Mouse (Mus musculus): ENCODE measurements around the gene Arhgef40. TPM values are rescaled to one million over a fixed set of nuclear protein-coding genes. Genes with fewer than 3 reads are reported as not detected.

Gene Arhgef40
- polyA plus RNA-seq, 1 experiment from 2014 or later, result 105 TPM

DNA sequence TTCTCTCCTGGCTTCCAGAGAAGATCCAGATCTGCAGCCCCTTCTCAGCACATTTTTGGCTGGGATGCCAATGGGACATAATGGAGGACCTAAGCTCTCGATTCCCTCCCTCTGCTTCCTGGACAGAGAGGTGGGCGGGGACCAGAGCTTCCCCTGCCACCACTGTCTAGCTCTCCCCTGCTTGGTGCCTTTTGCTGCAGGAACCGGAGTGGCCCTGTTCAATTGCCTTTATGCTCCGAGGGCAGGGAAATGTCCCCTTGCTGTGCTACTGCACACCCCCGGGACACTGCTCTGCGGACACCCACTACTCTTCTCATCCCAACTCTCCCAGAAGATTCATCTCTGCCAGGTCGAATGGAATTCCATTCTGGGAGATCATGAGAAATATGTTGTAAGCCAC is 20.6 kb downstream of the Arhgef40 start:
- Histone ChIP-seq H3K4me2 (no peak overlapping the region), H3K4me1 (peaks cover 46% of the 10 kb centered on the region), H3K36me3 (peaks cover 87% of the 10 kb centered on the region), H3K27me3 (no peaks in the 10 kb centered on the region), H3K27ac (no peak overlapping the region), H3K9ac (no peak overlapping the region), H3K4me3 (replicated peaks) (no peak overlapping the region), H3K9me3 (replicated peaks) (no peaks in the 10 kb centered on the region)
- ATAC-seq (replicated peaks; ENCODE audit: low FRiP score), result no peak
- WGBS, result 67% methylated on average over 7 of the region's 7 CpGs

DNA sequence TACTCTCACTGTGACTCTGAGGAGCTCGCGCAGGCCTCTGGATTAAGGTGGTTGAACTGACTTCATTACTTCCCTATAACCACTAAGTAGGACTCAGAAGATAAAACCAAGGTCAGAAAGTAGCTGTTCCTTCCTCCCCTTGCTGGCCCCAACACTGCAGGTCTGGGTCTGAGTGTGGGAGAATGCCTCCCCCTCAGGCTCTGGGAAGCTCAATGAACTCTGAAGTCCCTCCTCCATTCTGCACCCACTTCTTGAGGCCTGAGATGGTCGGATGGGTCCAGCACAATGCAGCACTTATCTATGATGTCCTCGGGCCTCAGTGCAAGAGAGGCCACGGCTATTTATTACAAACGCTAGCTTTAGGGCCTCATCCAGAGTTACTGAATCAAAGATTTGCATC is 21.1 kb downstream of the Arhgef40 start:
- H3K36me3 ChIP-seq, result peaks cover 82% of the 10 kb centered on the region
- no peak for ATAC-seq (replicated peaks; ENCODE audit: low FRiP score)
- peaks cover 51% of the 10 kb centered on the region for H3K4me1 ChIP-seq
- H3K27me3 ChIP-seq, result no peaks in the 10 kb centered on the region
- no peak overlapping the region for H3K4me2 ChIP-seq
- WGBS, result 71% methylated on average over 6 of the region's 6 CpGs
- no peak overlapping the region for H3K9ac ChIP-seq
- 0 out of 2 replicates have a peak overlapping the region, but pooled peaks have one; percentile 9 for H3K27ac ChIP-seq
- no peak overlapping the region for H3K4me3 ChIP-seq (replicated peaks)
- H3K9me3 ChIP-seq (replicated peaks), result no peaks in the 10 kb centered on the region

DNA sequence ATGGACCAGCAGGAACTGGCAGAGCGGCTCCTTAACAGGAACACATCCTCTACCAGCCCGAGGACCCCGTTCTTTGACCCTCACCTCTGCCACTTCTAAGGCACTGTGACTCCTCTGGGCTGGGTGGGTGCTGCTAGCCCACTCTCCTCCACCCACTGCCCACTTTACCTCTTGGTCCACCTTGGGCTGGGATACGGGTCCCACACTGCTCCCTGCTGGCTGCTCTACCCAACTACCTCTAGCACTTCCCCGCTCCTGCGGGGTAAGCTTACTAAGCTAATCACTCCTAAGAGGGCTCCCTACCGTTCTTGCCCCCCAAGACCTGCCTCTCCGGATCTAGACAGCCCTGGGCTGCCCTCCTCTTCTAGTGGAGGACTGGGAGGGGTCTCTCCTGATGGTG is 21.7 kb downstream of the Arhgef40 start:
- 77% methylated on average over 8 of the region's 8 CpGs for WGBS
- Histone ChIP-seq H3K4me2 (no peak overlapping the region), H3K27ac (no peak overlapping the region), H3K27me3 (no peaks in the 10 kb centered on the region), H3K4me1 (peaks cover 57% of the 10 kb centered on the region), H3K4me3 (replicated peaks) (no peak overlapping the region), H3K9ac (no peak overlapping the region), H3K36me3 (peaks cover 77% of the 10 kb centered on the region), H3K9me3 (replicated peaks) (no peaks in the 10 kb centered on the region)
- ATAC-seq (replicated peaks; ENCODE audit: low FRiP score), result no peak

GRCm38 (mm10) chr14:52006771-52007170 is 22.3 kb downstream of the Arhgef40 start:
- no peak for ATAC-seq (replicated peaks; ENCODE audit: low FRiP score)
- H3K4me1 ChIP-seq, result peaks cover 63% of the 10 kb centered on the region
- H3K9ac ChIP-seq, result no peak overlapping the region
- H3K4me2 ChIP-seq, result no peak overlapping the region
- no peaks in the 10 kb centered on the region for H3K9me3 ChIP-seq (replicated peaks)
- H3K27me3 ChIP-seq, result no peaks in the 10 kb centered on the region
- peaks cover 74% of the 10 kb centered on the region for H3K36me3 ChIP-seq
- WGBS, result 93% methylated on average over 23 of the region's 23 CpGs
- no peak overlapping the region for H3K4me3 ChIP-seq (replicated peaks)
- H3K27ac ChIP-seq, result no peak overlapping the region

DNA sequence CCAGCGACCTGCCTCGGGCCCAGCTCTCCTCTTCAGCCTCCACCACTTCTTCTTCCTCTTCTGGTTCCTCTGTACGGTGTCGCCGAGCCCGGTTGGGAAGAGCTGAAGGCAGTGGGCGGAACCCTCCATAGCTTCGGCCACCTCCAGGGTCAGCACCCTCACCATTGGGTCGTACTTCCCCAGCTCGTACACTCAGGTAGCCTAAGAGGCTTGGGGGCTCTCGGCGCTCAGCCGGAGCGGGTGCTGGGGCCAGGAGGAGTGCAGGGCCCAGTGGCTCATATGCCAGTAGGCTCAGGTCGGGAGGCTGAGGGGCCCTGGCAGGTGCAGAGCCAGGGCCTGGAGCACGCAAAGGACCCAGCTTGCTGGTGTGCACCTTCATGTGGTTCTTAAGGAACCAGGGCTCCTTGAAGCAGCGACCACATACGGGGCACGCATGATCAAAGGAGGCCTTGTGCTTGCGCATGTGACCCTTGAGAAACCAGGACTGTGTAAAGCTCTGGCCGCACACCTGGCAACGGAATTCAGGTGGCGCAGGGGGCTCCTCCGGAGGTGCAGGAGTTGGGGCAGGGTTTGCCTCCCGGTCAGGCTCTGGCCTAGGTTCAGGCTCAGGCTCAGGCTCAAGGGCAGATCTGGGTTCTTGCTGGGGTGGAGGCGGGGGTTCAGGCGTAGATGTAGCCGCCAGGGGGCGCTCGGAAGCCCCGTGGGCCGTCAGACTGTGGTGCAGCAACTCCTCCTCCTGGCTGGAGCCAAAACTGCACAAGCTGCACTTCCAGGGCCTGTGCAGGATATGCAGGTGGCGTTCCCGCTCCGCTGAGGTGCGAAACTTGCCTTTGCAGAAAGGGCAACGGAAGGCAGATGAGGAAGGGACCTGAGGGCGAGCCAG is 24.0 kb downstream of the Arhgef40 start:
- Histone ChIP-seq H3K4me1 (peaks cover 81% of the 10 kb centered on the region), H3K9me3 (replicated peaks) (no peaks in the 10 kb centered on the region), H3K27ac (peak overlapping the region; percentile 62), H3K4me2 (peak overlapping the region; percentile 41), H3K9ac (no peak overlapping the region), H3K36me3 (peaks cover 56% of the 10 kb centered on the region), H3K27me3 (no peaks in the 10 kb centered on the region), H3K4me3 (replicated peaks) (0 out of 2 replicates have a peak overlapping the region, but pooled peaks have one; percentile 3)
- WGBS, result 49% methylated on average over 38 of the region's 38 CpGs
- ATAC-seq (replicated peaks; ENCODE audit: low FRiP score), result peak; percentile 38

DNA sequence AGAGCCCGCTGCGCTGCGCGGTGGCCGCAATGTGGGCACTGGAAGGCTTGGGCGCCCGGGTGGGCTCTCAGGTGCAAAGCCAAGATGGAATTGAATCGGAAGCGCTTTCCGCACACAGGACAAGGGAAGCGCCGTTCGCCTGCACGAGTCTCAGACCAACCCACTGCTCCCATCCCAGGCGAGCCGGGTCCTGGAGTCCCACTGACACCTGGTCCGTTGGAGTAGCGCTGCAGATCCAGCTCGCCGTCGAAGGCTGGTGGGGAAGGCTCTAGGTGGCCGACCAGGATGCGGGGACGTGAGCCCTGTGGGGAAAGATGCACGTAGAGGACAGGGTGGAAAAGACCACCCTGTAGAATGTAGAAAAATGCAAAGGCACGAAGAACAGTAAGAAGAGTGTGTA is 24.8 kb downstream of the Arhgef40 start:
- H3K9ac ChIP-seq, result no peak overlapping the region
- peak overlapping the region; percentile 41 for H3K4me2 ChIP-seq
- peaks cover 79% of the 10 kb centered on the region for H3K4me1 ChIP-seq
- no peaks in the 10 kb centered on the region for H3K9me3 ChIP-seq (replicated peaks)
- ATAC-seq (replicated peaks; ENCODE audit: low FRiP score), result no peak
- peak overlapping the region; percentile 62 for H3K27ac ChIP-seq
- H3K27me3 ChIP-seq, result no peaks in the 10 kb centered on the region
- H3K36me3 ChIP-seq, result peaks cover 48% of the 10 kb centered on the region
- peak overlapping the region; percentile 35; the same call in 1 of the 2 replicates for H3K4me3 ChIP-seq (replicated peaks)
- WGBS, result 61% methylated on average over 26 of the region's 26 CpGs

DNA sequence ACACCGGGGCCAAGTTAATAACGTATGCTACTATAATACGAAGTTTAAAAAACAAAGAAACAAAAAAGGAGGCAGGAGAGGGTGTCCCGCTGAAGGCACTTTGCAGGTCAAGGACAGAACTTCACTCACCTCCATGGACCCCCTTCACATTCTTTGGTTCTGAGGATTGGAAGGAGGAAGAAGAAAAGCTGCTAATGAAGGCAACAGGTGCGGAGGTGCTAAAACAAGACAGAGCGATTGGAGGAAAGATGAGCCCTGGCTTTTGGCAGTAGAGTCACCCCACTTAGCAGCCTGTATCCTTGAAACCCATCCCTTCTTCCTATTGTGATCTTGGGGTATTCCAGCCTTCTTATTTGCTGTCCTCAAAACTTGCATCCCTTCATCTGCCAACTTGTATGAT is 25.3 kb downstream of the Arhgef40 start:
- peak overlapping the region; percentile 35 for H3K4me3 ChIP-seq (replicated peaks)
- no peak overlapping the region for H3K9ac ChIP-seq
- no peaks in the 10 kb centered on the region for H3K9me3 ChIP-seq (replicated peaks)
- peak overlapping the region; percentile 57 for H3K4me2 ChIP-seq
- H3K4me1 ChIP-seq, result peaks cover 74% of the 10 kb centered on the region
- no peak for ATAC-seq (replicated peaks; ENCODE audit: low FRiP score)
- peaks cover 44% of the 10 kb centered on the region for H3K36me3 ChIP-seq
- no peaks in the 10 kb centered on the region for H3K27me3 ChIP-seq
- peak overlapping the region; percentile 94 for H3K27ac ChIP-seq
- WGBS, result 64% methylated on average over 6 of the region's 6 CpGs

DNA sequence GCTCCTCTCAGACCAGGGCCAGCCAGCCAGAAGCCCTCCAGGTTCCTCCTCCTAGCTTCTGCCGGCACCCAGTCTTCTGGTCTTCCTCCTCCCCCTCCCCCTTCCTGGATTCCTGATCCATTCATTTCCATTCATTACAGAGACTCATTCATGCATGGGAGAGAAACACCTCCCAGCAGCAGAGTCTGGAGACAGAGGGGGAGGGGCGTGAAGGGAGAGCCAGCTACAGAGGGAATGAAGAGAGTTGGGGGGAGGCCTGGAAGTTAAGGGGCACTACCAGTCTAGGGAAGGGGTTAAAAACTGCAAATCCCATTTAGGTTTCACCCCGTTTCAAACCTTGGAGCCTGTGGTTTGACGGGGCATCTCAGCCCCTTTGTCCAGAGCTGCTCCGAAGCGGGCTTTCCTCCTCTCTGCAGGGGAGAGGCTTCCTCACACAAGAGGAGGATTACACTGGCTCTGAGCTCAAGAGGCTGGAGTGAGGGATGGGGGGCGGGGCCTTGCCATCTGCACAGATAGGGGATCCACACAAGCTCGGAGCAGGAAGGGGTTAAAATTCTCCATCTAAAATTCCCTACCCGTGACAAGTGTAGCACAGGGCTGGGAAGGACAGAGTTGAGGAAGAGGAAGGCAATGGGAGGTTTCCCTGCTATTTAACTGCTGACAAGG is 26.1 kb downstream of the Arhgef40 start:
- Histone ChIP-seq H3K9ac (peak overlapping the region; percentile 33), H3K27ac (peak overlapping the region; percentile 94), H3K4me1 (peaks cover 74% of the 10 kb centered on the region), H3K9me3 (replicated peaks) (no peaks in the 10 kb centered on the region), H3K4me2 (peak overlapping the region; percentile 57), H3K36me3 (peaks cover 36% of the 10 kb centered on the region), H3K4me3 (replicated peaks) (peak overlapping the region; percentile 35), H3K27me3 (no peaks in the 10 kb centered on the region)
- ATAC-seq (replicated peaks; ENCODE audit: low FRiP score), result peak; percentile 69
- WGBS, result 7% methylated on average over 9 of the region's 9 CpGs

GRCm38 (mm10) chr14:52011683-52012082 is 27.2 kb downstream of the Arhgef40 start:
- Histone ChIP-seq H3K9me3 (replicated peaks) (no peaks in the 10 kb centered on the region), H3K9ac (no peak overlapping the region), H3K27ac (peak overlapping the region; percentile 94), H3K4me2 (no peak overlapping the region), H3K27me3 (no peaks in the 10 kb centered on the region), H3K36me3 (peaks cover 25% of the 10 kb centered on the region), H3K4me1 (peaks cover 75% of the 10 kb centered on the region), H3K4me3 (replicated peaks) (no peak overlapping the region)
- 54% methylated on average over 1 of the region's 1 CpGs for WGBS
- no peak for ATAC-seq (replicated peaks; ENCODE audit: low FRiP score)

- ATAC-seq (replicated peaks; ENCODE audit: low FRiP score), result no peak
- Histone ChIP-seq H3K4me1 (peaks cover 79% of the 10 kb centered on the region), H3K27me3 (no peaks in the 10 kb centered on the region), H3K4me3 (replicated peaks) (no peak overlapping the region), H3K27ac (peak overlapping the region; percentile 96), H3K9me3 (replicated peaks) (no peaks in the 10 kb centered on the region), H3K9ac (no peak overlapping the region), H3K4me2 (no peak overlapping the region), H3K36me3 (peaks cover 21% of the 10 kb centered on the region)
- 70% methylated on average over 4 of the region's 4 CpGs for WGBS
Measured at GRCm38 (mm10) chr14:52012085-52012484, 27.6 kb downstream of the Arhgef40 start.

GRCm38 (mm10) chr14:52012553-52012952 is 28.0 kb downstream of the Arhgef40 start:
- H3K27ac ChIP-seq, result peak overlapping the region; percentile 96
- H3K36me3 ChIP-seq, result peaks cover 17% of the 10 kb centered on the region
- no peaks in the 10 kb centered on the region for H3K9me3 ChIP-seq (replicated peaks)
- peaks cover 82% of the 10 kb centered on the region for H3K4me1 ChIP-seq
- H3K9ac ChIP-seq, result 0 out of 2 replicates have a peak overlapping the region, but pooled peaks have one; percentile 8
- 69% methylated on average over 5 of the region's 5 CpGs for WGBS
- ATAC-seq (replicated peaks; ENCODE audit: low FRiP score), result no peak
- 0 out of 2 replicates have a peak overlapping the region, but pooled peaks have one; percentile 1 for H3K4me3 ChIP-seq (replicated peaks)
- H3K27me3 ChIP-seq, result no peaks in the 10 kb centered on the region
- H3K4me2 ChIP-seq, result peak overlapping the region; percentile 75

DNA sequence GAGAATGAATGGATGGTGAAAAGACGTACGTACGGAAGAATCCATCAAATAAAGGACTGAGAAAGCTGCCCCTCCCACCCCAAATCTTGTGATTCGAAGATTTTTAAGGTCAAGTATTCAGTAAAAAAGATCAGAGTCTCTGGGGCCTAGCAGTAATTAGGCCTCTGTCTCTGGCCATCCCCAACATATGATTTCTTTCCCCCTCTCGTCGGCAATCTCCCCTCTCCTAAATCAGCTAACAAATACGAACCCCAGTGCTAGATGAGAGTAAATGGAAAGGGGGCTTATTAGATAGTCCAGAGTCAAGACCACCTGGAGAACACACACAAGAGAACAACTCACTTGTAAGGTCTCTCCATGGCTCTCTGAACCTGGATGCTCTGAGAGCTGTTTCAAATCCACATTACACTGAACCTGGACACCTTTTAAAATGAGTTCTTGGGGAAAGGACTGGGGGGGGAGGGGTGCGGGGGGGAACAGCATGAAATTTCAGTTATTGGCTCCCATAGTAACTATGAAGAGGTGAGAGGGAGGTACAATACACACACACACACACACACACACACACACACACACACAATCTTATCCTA is 28.6 kb downstream of the Arhgef40 start:
- Histone ChIP-seq H3K27me3 (no peaks in the 10 kb centered on the region), H3K4me3 (replicated peaks) (peak overlapping the region; percentile 70), H3K27ac (peak overlapping the region; percentile 96), H3K9me3 (replicated peaks) (no peaks in the 10 kb centered on the region), H3K4me2 (peak overlapping the region; percentile 75), H3K9ac (peak overlapping the region; percentile 73), H3K4me1 (peaks cover 85% of the 10 kb centered on the region), H3K36me3 (peaks cover 15% of the 10 kb centered on the region)
- ATAC-seq (replicated peaks; ENCODE audit: low FRiP score), result no peak
- WGBS, result 53% methylated on average over 8 of the region's 8 CpGs
